Mouse (Mus musculus): ENCODE results near the gene Grin2b. TPM values are rescaled to one million over a fixed set of nuclear protein-coding genes. Genes with fewer than 3 reads are reported as not detected.

The Grin2b gene
- polyA plus RNA-seq, 1 experiment from 2014 or later: 87.8 TPM

GRCm38 (mm10) chr6:136117390-136117789 lies 55.9 kb downstream of the Grin2b start:
- Histone ChIP-seq H3K9me3 (ENCODE audit: control insufficient read depth, low read length) (no peaks in the 10 kb centered on the region), H3K9ac (replicated peaks; ENCODE audit: low read depth, low read length) (no peak overlapping the region), H3K36me3 (ENCODE audit: control insufficient read depth, insufficient read depth, low read length) (no peaks in the 10 kb centered on the region), H3K27me3 (ENCODE audit: control insufficient read depth, insufficient read depth, low read length) (no peaks in the 10 kb centered on the region), H3K4me3 (ENCODE audit: low read depth, low read length) (no peak overlapping the region), H3K4me2 (ENCODE audit: low read depth, low read length) (no peak overlapping the region), H3K4me1 (ENCODE audit: control insufficient read depth, insufficient read depth, low read length) (no peaks in the 10 kb centered on the region), H3K27ac (ENCODE audit: low read depth, low read length) (no peak overlapping the region)
- WGBS: 88% methylated on average over 3 of the region's 3 CpGs
- ATAC-seq (ENCODE audit: low read depth): no peak

DNA sequence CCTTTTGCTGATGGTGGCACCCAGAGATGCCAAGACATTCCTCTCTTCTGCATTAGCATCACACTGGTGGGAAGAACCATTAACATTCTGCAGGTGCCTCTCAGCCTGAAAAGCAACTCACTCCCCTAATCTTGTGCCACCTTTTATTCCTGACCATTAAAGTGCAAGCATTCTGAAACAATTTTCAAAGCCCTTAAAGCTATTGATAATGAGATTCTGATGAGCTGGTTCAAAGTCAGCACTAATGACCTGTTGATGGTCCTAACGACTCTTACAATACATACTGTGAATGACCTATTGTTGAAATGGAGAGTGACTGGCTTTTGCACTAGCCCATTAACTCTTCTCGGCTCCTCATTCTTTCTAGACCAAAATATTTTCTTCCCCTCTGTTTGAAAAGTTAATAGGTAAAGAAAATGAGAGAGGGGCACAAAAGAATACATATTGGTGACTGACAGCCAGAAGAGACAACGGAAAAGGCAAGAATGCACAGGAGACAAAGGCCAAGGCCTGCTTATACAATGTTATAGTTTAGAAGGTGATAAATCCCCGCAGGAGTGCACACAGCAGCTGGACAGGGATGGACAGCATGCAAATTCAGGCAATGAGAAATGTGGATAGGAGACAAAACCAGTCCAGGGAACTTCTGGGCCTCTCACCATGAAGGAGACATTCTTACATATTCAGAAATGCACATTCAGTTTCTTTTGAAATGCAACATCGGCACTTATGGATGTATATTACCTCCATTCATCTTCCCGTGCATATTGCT lies 59.5 kb downstream of the Grin2b start:
- ATAC-seq (ENCODE audit: low read depth): no peak
- 34% methylated on average over 6 of the region's 6 CpGs for WGBS
- no peak overlapping the region for H3K4me2 ChIP-seq (ENCODE audit: low read depth, low read length)
- no peaks in the 10 kb centered on the region for H3K27me3 ChIP-seq (ENCODE audit: control insufficient read depth, insufficient read depth, low read length)
- H3K9ac ChIP-seq (replicated peaks; ENCODE audit: low read depth, low read length): no peak overlapping the region
- no peak overlapping the region for H3K27ac ChIP-seq (ENCODE audit: low read depth, low read length)
- peaks cover 4% of the 10 kb centered on the region; the same call in 1 of the 2 replicates for H3K4me1 ChIP-seq (ENCODE audit: control insufficient read depth, insufficient read depth, low read length)
- H3K36me3 ChIP-seq (ENCODE audit: control insufficient read depth, insufficient read depth, low read length): no peaks in the 10 kb centered on the region
- H3K9me3 ChIP-seq (ENCODE audit: control insufficient read depth, low read length): no peaks in the 10 kb centered on the region
- H3K4me3 ChIP-seq (ENCODE audit: low read depth, low read length): no peak overlapping the region

- H3K36me3 ChIP-seq (ENCODE audit: control insufficient read depth, insufficient read depth, low read length): no peaks in the 10 kb centered on the region
- 41% methylated on average over 6 of the region's 6 CpGs for WGBS
- no peaks in the 10 kb centered on the region for H3K9me3 ChIP-seq (ENCODE audit: control insufficient read depth, low read length)
- H3K4me3 ChIP-seq (ENCODE audit: low read depth, low read length): no peak overlapping the region
- no peak overlapping the region for H3K27ac ChIP-seq (ENCODE audit: low read depth, low read length)
- H3K27me3 ChIP-seq (ENCODE audit: control insufficient read depth, insufficient read depth, low read length): no peaks in the 10 kb centered on the region
- peak; percentile 60 for ATAC-seq (ENCODE audit: low read depth)
- H3K9ac ChIP-seq (replicated peaks; ENCODE audit: low read depth, low read length): no peak overlapping the region
- H3K4me2 ChIP-seq (ENCODE audit: low read depth, low read length): no peak overlapping the region
- H3K4me1 ChIP-seq (ENCODE audit: control insufficient read depth, insufficient read depth, low read length): peaks cover 4% of the 10 kb centered on the region; the same call in 1 of the 2 replicates
Measured at GRCm38 (mm10) chr6:136109172-136109571, 64.1 kb downstream of the Grin2b start.

DNA sequence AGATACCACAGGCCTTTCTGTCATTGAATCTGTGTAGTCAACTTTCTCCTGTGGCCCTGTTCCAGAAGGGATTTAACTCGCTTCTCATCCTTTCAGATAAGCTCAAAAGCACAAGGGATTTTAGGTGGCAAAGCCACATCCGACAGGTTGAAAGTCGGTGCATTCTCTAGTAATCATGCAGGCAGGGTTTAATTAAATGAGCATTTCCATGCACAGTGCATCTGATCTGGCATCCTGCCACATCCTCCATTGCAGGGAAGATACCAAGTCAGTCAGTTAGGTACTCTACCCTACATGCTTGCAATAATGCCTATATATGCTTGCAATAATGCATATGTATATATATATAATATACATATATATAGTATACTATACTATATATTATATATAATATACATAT lies 64.8 kb downstream of the Grin2b start:
- 54% methylated on average over 3 of the region's 3 CpGs for WGBS
- H3K36me3 ChIP-seq (ENCODE audit: control insufficient read depth, insufficient read depth, low read length): no peaks in the 10 kb centered on the region
- no peak for ATAC-seq (ENCODE audit: low read depth)

GRCm38 (mm10) chr6:136105221-136105620 lies 68.1 kb downstream of the Grin2b start:
- no peak for ATAC-seq (ENCODE audit: low read depth)
- Histone ChIP-seq H3K36me3 (ENCODE audit: control insufficient read depth, insufficient read depth, low read length) (no peaks in the 10 kb centered on the region), H3K9ac (replicated peaks; ENCODE audit: low read depth, low read length) (no peak overlapping the region), H3K4me1 (ENCODE audit: control insufficient read depth, insufficient read depth, low read length) (peaks cover 4% of the 10 kb centered on the region; the same call in 1 of the 2 replicates), H3K27me3 (ENCODE audit: control insufficient read depth, insufficient read depth, low read length) (no peaks in the 10 kb centered on the region), H3K4me3 (ENCODE audit: low read depth, low read length) (no peak overlapping the region), H3K27ac (ENCODE audit: low read depth, low read length) (no peak overlapping the region), H3K9me3 (ENCODE audit: control insufficient read depth, low read length) (no peaks in the 10 kb centered on the region), H3K4me2 (ENCODE audit: low read depth, low read length) (no peak overlapping the region)
- 79% methylated on average over 2 of the region's 2 CpGs for WGBS

More for the DNA sequence above, 64.8 kb downstream of the Grin2b start:
- H3K9ac ChIP-seq (replicated peaks; ENCODE audit: low read depth, low read length): no peak overlapping the region
- H3K4me3 ChIP-seq (ENCODE audit: low read depth, low read length): no peak overlapping the region
- H3K27ac ChIP-seq (ENCODE audit: low read depth, low read length): no peak overlapping the region
- peaks cover 4% of the 10 kb centered on the region; the same call in 1 of the 2 replicates for H3K4me1 ChIP-seq (ENCODE audit: control insufficient read depth, insufficient read depth, low read length)
- H3K4me2 ChIP-seq (ENCODE audit: low read depth, low read length): no peak overlapping the region
- no peaks in the 10 kb centered on the region for H3K27me3 ChIP-seq (ENCODE audit: control insufficient read depth, insufficient read depth, low read length)
- H3K9me3 ChIP-seq (ENCODE audit: control insufficient read depth, low read length): no peaks in the 10 kb centered on the region

DNA sequence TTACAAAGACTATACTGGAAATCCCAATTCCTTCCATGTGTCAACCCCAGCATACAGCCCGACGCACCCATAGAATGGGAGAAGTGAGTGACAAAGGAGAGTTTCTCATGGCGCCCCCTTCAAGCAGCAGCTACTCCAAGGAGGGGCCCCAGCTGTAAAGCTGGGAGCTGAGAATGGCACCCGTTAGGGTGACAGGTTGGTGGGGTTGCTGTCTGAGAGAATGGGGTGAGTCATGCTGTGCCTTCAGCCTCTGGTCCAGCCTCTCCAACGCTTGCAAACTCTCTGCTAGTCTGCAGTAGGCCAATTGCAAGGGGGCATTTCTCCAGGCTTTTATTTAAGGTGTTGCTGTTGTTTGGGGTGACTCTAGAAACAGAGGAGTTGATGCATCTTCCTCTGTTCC lies 73.1 kb downstream of the Grin2b start:
- H3K27ac ChIP-seq (ENCODE audit: low read depth, low read length): no peak overlapping the region
- ATAC-seq (ENCODE audit: low read depth): no peak
- H3K9me3 ChIP-seq (ENCODE audit: control insufficient read depth, low read length): no peaks in the 10 kb centered on the region
- H3K27me3 ChIP-seq (ENCODE audit: control insufficient read depth, insufficient read depth, low read length): no peaks in the 10 kb centered on the region
- no peak overlapping the region for H3K4me2 ChIP-seq (ENCODE audit: low read depth, low read length)
- H3K4me1 ChIP-seq (ENCODE audit: control insufficient read depth, insufficient read depth, low read length): no peaks in the 10 kb centered on the region
- 85% methylated on average over 5 of the region's 5 CpGs for WGBS
- no peak overlapping the region for H3K9ac ChIP-seq (replicated peaks; ENCODE audit: low read depth, low read length)
- no peaks in the 10 kb centered on the region for H3K36me3 ChIP-seq (ENCODE audit: control insufficient read depth, insufficient read depth, low read length)
- H3K4me3 ChIP-seq (ENCODE audit: low read depth, low read length): no peak overlapping the region

GRCm38 (mm10) chr6:136096269-136096668 lies 77.0 kb downstream of the Grin2b start:
- ATAC-seq (ENCODE audit: low read depth): no peak
- Histone ChIP-seq H3K27me3 (ENCODE audit: control insufficient read depth, insufficient read depth, low read length) (no peaks in the 10 kb centered on the region), H3K4me3 (ENCODE audit: low read depth, low read length) (no peak overlapping the region), H3K36me3 (ENCODE audit: control insufficient read depth, insufficient read depth, low read length) (no peaks in the 10 kb centered on the region), H3K4me1 (ENCODE audit: control insufficient read depth, insufficient read depth, low read length) (no peaks in the 10 kb centered on the region), H3K9me3 (ENCODE audit: control insufficient read depth, low read length) (no peaks in the 10 kb centered on the region), H3K4me2 (ENCODE audit: low read depth, low read length) (no peak overlapping the region), H3K27ac (ENCODE audit: low read depth, low read length) (no peak overlapping the region), H3K9ac (replicated peaks; ENCODE audit: low read depth, low read length) (no peak overlapping the region)
- WGBS: 16% methylated on average over 1 of the region's 1 CpGs

GRCm38 (mm10) chr6:136079991-136080734 lies 93.1 kb downstream of the Grin2b start:
- no peak overlapping the region for H3K4me2 ChIP-seq (ENCODE audit: low read depth, low read length)
- peak; percentile 49; the same call in 1 of the 2 replicates for ATAC-seq (ENCODE audit: low read depth)

More at GRCm38 (mm10) chr6:136079991-136080734, 93.1 kb downstream of the Grin2b start:
- H3K27ac ChIP-seq (ENCODE audit: low read depth, low read length): no peak overlapping the region
- H3K9ac ChIP-seq (replicated peaks; ENCODE audit: low read depth, low read length): no peak overlapping the region
- no peak overlapping the region for H3K4me3 ChIP-seq (ENCODE audit: low read depth, low read length)
- H3K4me1 ChIP-seq (ENCODE audit: control insufficient read depth, insufficient read depth, low read length): peaks cover 11% of the 10 kb centered on the region; the same call in 1 of the 2 replicates
- WGBS: 65% methylated on average over 17 of the region's 17 CpGs
- no peaks in the 10 kb centered on the region for H3K27me3 ChIP-seq (ENCODE audit: control insufficient read depth, insufficient read depth, low read length)
- no peaks in the 10 kb centered on the region for H3K36me3 ChIP-seq (ENCODE audit: control insufficient read depth, insufficient read depth, low read length)
- no peaks in the 10 kb centered on the region for H3K9me3 ChIP-seq (ENCODE audit: control insufficient read depth, low read length)

Data from neural tube, embryonic 14.5 days (tissue).